Mouse (Mus musculus) myocyte (in vitro differentiated cells): ENCODE results near the gene Ifih1. TPM values are rescaled to one million over a fixed set of nuclear protein-coding genes. Genes with fewer than 3 reads are reported as not detected.

Experiments
- H3K27me3 ChIP-seq: one replicate; pipeline ENCODE4 v1.6.1; 2011; ENCODE audit not compliant: control insufficient read depth, insufficient read depth, insufficient read length
- H3K36me3 ChIP-seq: one replicate; pipeline ENCODE4 v1.6.1; 2011; ENCODE audit not compliant: control insufficient read depth, insufficient read depth
- H3K4me2 ChIP-seq: one replicate; pipeline ENCODE4 v1.6.1; 2011; ENCODE audit warnings: low read depth, control low read depth
- H3K4me3 ChIP-seq: one replicate; pipeline ENCODE4 v1.5.1; 2011; ENCODE audit warnings: mild to moderate bottlenecking, control low read depth, moderate library complexity
- H3K79me2 ChIP-seq: one replicate; pipeline ENCODE4 v1.6.1; 2011; ENCODE audit not compliant: control insufficient read depth, insufficient read depth
- H3ac ChIP-seq: one replicate; pipeline ENCODE4 v1.6.1; 2011; ENCODE audit not compliant: control insufficient read depth, insufficient read length
- CEBPB ChIP-seq: IDR thresholded peaks from 2 replicates; pipeline ENCODE4 v1.6.1; 2011; ENCODE audit warnings: mild to moderate bottlenecking, moderate library complexity; ENCODE audit not compliant: poor library complexity, insufficient read depth, severe bottlenecking
- E2F4 ChIP-seq: IDR thresholded peaks from one replicate; pipeline ENCODE4 v1.6.1; 2011; ENCODE audit warnings: mild to moderate bottlenecking, control low read depth, moderate library complexity; ENCODE audit not compliant: insufficient read depth
- MAX ChIP-seq: IDR thresholded peaks from one replicate; pipeline ENCODE4 v1.6.1; 2011; ENCODE audit warnings: low read depth, mild to moderate bottlenecking, control low read depth
- MYOD1 ChIP-seq, 3 experiments: IDR thresholded peaks; one replicate each; pipeline ENCODE4 v1.6.1; 2011; ENCODE audit warnings: control low read depth in 2 of 3, low read depth in 2 of 3, mild to moderate bottlenecking in 2 of 3, moderate library complexity in 1 of 3; ENCODE audit not compliant: insufficient read length in 2 of 3, control insufficient read depth in 1 of 3
- MYOG ChIP-seq, 3 experiments: IDR thresholded peaks; one replicate each; pipeline ENCODE4 v1.6.1; 2011; ENCODE audit warnings: control low read depth in 2 of 3, low read depth in 2 of 3, mild to moderate bottlenecking in 2 of 3; ENCODE audit not compliant: insufficient read length in 2 of 3, control insufficient read depth in 1 of 3, insufficient read depth in 1 of 3
- POLR2A ChIP-seq: IDR thresholded peaks from one replicate; pipeline ENCODE4 v1.6.1; 2011; ENCODE audit warnings: low read depth, mild to moderate bottlenecking, control low read depth, moderate library complexity; ENCODE audit not compliant: insufficient read length
- POLR2AphosphoS2 ChIP-seq: IDR thresholded peaks from one replicate; pipeline ENCODE4 v1.6.1; 2011; ENCODE audit warnings: low read depth, control low read depth; ENCODE audit not compliant: insufficient read length
- REST ChIP-seq: IDR thresholded peaks from one replicate; pipeline ENCODE4 v1.6.1; 2011; ENCODE audit warnings: mild to moderate bottlenecking, control low read depth, moderate library complexity; ENCODE audit not compliant: insufficient read depth, insufficient read length
- SRF ChIP-seq: IDR thresholded peaks from one replicate; pipeline ENCODE4 v1.6.1; 2011; ENCODE audit warnings: low read depth; ENCODE audit not compliant: control insufficient read depth, insufficient read length
- TCF12 ChIP-seq: IDR thresholded peaks from one replicate; pipeline ENCODE4 v1.6.1; 2011; ENCODE audit warnings: mild to moderate bottlenecking, control low read depth; ENCODE audit not compliant: poor library complexity, insufficient read depth, severe bottlenecking
- TCF3 ChIP-seq: IDR thresholded peaks from one replicate; pipeline ENCODE4 v1.6.1; 2011; ENCODE audit warnings: low read depth, control low read depth; ENCODE audit not compliant: insufficient read length
- USF1 ChIP-seq: IDR thresholded peaks from one replicate; pipeline ENCODE4 v1.6.1; 2011; ENCODE audit warnings: low read depth, mild to moderate bottlenecking, control low read depth, moderate library complexity
- polyA plus RNA-seq: library from polyadenylated mRNA; unstranded; fragments of >200 nt; fragmentation: generic; extraction: Trizol; gene quantifications from one replicate; pipeline ENCODE4 v1.2.1, GENCODE M21; 2012; ENCODE audit warnings: missing spikeins

Gene Ifih1
- polyA plus RNA-seq, 1 experiment: 0.32 TPM

GRCm38 (mm10) chr2:62644891-62645290, 1.2 kb downstream of the Ifih1 start:
- no peak overlapping the region for H3K4me2 ChIP-seq
- H3ac ChIP-seq: no peak overlapping the region
- no peaks in the 10 kb centered on the region for H3K79me2 ChIP-seq
- H3K27me3 ChIP-seq: no peaks in the 10 kb centered on the region
- H3K36me3 ChIP-seq: no peaks in the 10 kb centered on the region
- TF ChIP-seq REST (no peak), POLR2A (no peak), SRF (no peak), TCF12 (no peak), E2F4 (no peak), USF1 (no peak), CEBPB (no peak), TCF3 (no peak), MYOD1 (IDR thresholded peaks at IDR 0.05; ENCODE audit: control insufficient read depth in 1 of 3, insufficient read length in 2 of 3, low read depth in 2 of 3) (no peak), MAX (no peak), POLR2AphosphoS2 (no peak), MYOG (IDR thresholded peaks at IDR 0.05; ENCODE audit: control insufficient read depth in 1 of 3, insufficient read depth in 1 of 3, insufficient read length in 2 of 3, low read depth in 2 of 3) (no peak)
- H3K4me3 ChIP-seq: no peak overlapping the region

- no peaks in the 10 kb centered on the region for H3K27me3 ChIP-seq
- H3K4me2 ChIP-seq: peak overlapping the region; percentile 36
- no peaks in the 10 kb centered on the region for H3K79me2 ChIP-seq
- no peak overlapping the region for H3ac ChIP-seq
- no peak overlapping the region for H3K4me3 ChIP-seq
- H3K36me3 ChIP-seq: no peaks in the 10 kb centered on the region
- TF ChIP-seq SRF (no peak), POLR2A (no peak), USF1 (no peak), CEBPB (no peak), TCF12 (no peak), MAX (no peak), MYOD1 (IDR thresholded peaks at IDR 0.05; ENCODE audit: control insufficient read depth in 1 of 3, insufficient read length in 2 of 3, low read depth in 2 of 3) (no peak), E2F4 (no peak), REST (no peak), MYOG (IDR thresholded peaks at IDR 0.05; ENCODE audit: control insufficient read depth in 1 of 3, insufficient read depth in 1 of 3, insufficient read length in 2 of 3, low read depth in 2 of 3) (no peak), POLR2AphosphoS2 (no peak), TCF3 (no peak)
Observed at GRCm38 (mm10) chr2:62643405-62644305, 2.4 kb downstream of the Ifih1 start.

- Histone ChIP-seq H3K4me3 (no peak overlapping the region), H3ac (no peak overlapping the region), H3K79me2 (no peaks in the 10 kb centered on the region), H3K36me3 (no peaks in the 10 kb centered on the region), H3K4me2 (no peak overlapping the region), H3K27me3 (no peaks in the 10 kb centered on the region)
- TF ChIP-seq REST (no peak), SRF (no peak), USF1 (no peak), MAX (no peak), POLR2A (no peak), POLR2AphosphoS2 (no peak), TCF3 (no peak), TCF12 (no peak), MYOD1 (IDR thresholded peaks at IDR 0.05; ENCODE audit: control insufficient read depth in 1 of 3, insufficient read length in 2 of 3, low read depth in 2 of 3) (no peak), MYOG (IDR thresholded peaks at IDR 0.05; ENCODE audit: control insufficient read depth in 1 of 3, insufficient read depth in 1 of 3, insufficient read length in 2 of 3, low read depth in 2 of 3) (no peak)
Observed at GRCm38 (mm10) chr2:62639869-62640268, 6.2 kb downstream of the Ifih1 start.

- TF ChIP-seq TCF3 (no peak), MYOG (IDR thresholded peaks at IDR 0.05; ENCODE audit: control insufficient read depth in 1 of 3, insufficient read depth in 1 of 3, insufficient read length in 2 of 3, low read depth in 2 of 3) (no peak), MAX (no peak), POLR2AphosphoS2 (no peak), MYOD1 (IDR thresholded peaks at IDR 0.05; ENCODE audit: control insufficient read depth in 1 of 3, insufficient read length in 2 of 3, low read depth in 2 of 3) (no peak), E2F4 (no peak), SRF (no peak), POLR2A (no peak), CEBPB (no peak), TCF12 (no peak), REST (no peak), USF1 (no peak)
- H3ac ChIP-seq: no peak overlapping the region
- H3K27me3 ChIP-seq: no peaks in the 10 kb centered on the region
- H3K79me2 ChIP-seq: no peaks in the 10 kb centered on the region
- no peak overlapping the region for H3K4me3 ChIP-seq
- no peak overlapping the region for H3K4me2 ChIP-seq
- H3K36me3 ChIP-seq: no peaks in the 10 kb centered on the region
Observed at GRCm38 (mm10) chr2:62630446-62630845, 15.6 kb downstream of the Ifih1 start.
